Mouse (Mus musculus) midbrain, embryonic 14.5 days (tissue): ENCODE data around the gene Gan. TPM values are rescaled to one million over a fixed set of nuclear protein-coding genes. Genes with fewer than 3 reads are reported as not detected.

Experiments
- ATAC-seq: fragments of 200-750 bp; cut with Nextera tagmentation; 2 replicates; pipeline ENCODE4 v1.8.0; 2017; ENCODE audit warnings: moderate number of reproducible peaks, moderate library complexity; ENCODE audit not compliant: low FRiP score, low TSS enrichment
- DNase-seq: peaks from one replicate; pipeline ENCODE4 v3.0.0-alpha.2; 2015
- H3K27ac ChIP-seq: fragments of 300-500 bp; sonication (generic); replicated peaks from 2 replicates; pipeline ENCODE4 v1.5.1; 2014; ENCODE audit warnings: mild to moderate bottlenecking, low read depth, low read length, moderate library complexity
- H3K27me3 ChIP-seq: fragments of 300-500 bp; sonication (generic); 2 replicates; pipeline ENCODE4 v1.6.1; 2014; ENCODE audit warnings: low read length, control low read depth, mixed read lengths; ENCODE audit not compliant: control insufficient read depth, insufficient read depth
- H3K36me3 ChIP-seq: fragments of 300-500 bp; sonication (generic); 2 replicates; pipeline ENCODE4 v1.6.1; 2014; ENCODE audit warnings: low read length, control low read depth; ENCODE audit not compliant: control insufficient read depth, insufficient read depth
- H3K4me1 ChIP-seq: fragments of 300-500 bp; sonication (generic); 2 replicates; pipeline ENCODE4 v1.6.1; 2014; ENCODE audit warnings: mild to moderate bottlenecking, antibody characterized with exemption, low read length, control low read depth; ENCODE audit not compliant: control insufficient read depth, insufficient read depth
- H3K4me2 ChIP-seq: fragments of 300-500 bp; sonication (generic); 2 replicates; pipeline ENCODE4 v1.6.1; 2014; ENCODE audit warnings: mild to moderate bottlenecking, low read length, moderate library complexity
- H3K4me3 ChIP-seq: fragments of 300-500 bp; sonication (generic); replicated peaks from 2 replicates; pipeline ENCODE4 v1.5.1; 2014; ENCODE audit warnings: low read depth, low read length
- H3K9ac ChIP-seq: fragments of 300-500 bp; sonication (generic); replicated peaks from 2 replicates; pipeline ENCODE4 v1.6.1; 2014; ENCODE audit warnings: mild to moderate bottlenecking, low read length, moderate library complexity
- H3K9me3 ChIP-seq: fragments of 300-500 bp; sonication (generic); 2 replicates; pipeline ENCODE4 v1.6.1; 2016; ENCODE audit warnings: low read length, control low read depth, mixed read lengths; ENCODE audit not compliant: control insufficient read depth
- WGBS: fragments of 180-500 bp; shearing (Covaris S2); extraction: QIAGEN DNeasy Blood & Tissue Kit; methylation state at CpG from one replicate; pipeline ENCODE4 v1.1.7; 2014; 5-methylcytosine and 5-hydroxymethylcytosine counted together
- polyA plus RNA-seq: library from polyadenylated mRNA; unstranded; fragments of >200 nt; fragmentation: Nextera tagmentation; extraction: Ambion mirVana; gene quantifications from 2 replicates; pipeline ENCODE4 v1.2.1, GENCODE M21; 2014

Gan gene
- polyA plus RNA-seq, 1 experiment from 2014 or later = 4.9 TPM

DNA sequence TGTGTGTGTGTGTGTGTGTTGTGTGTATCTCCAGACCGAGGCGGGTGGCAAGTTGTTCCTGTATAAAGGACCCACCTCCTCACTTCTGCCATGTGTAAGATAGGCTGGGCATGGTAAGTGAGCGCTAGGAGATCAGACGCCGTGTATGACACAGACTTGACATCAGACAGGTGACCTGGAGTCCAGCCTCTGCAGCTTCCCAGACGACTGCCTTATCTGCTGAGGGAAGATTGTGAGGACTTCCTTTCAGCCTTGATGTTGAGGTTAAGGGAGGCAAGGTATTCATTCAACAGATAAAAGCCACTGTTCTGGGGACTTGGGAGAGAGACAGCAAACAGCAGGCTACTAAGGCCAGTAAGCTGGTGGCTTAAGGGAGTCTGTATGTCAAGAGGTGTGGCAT lies 105.5 kb downstream of the Gan start:
- H3K36me3 ChIP-seq = no peaks in the 10 kb centered on the region
- ATAC-seq (no peak), DNase-seq (no peak)
- H3K4me2 ChIP-seq = no peak overlapping the region
- peaks cover 37% of the 10 kb centered on the region for H3K4me1 ChIP-seq
- H3K27ac ChIP-seq = no peak overlapping the region
- no peaks in the 10 kb centered on the region for H3K9me3 ChIP-seq
- 69% methylated on average over 6 of the region's 6 CpGs for WGBS
- H3K9ac ChIP-seq = no peak overlapping the region
- no peaks in the 10 kb centered on the region for H3K27me3 ChIP-seq
- no peak overlapping the region for H3K4me3 ChIP-seq

DNA sequence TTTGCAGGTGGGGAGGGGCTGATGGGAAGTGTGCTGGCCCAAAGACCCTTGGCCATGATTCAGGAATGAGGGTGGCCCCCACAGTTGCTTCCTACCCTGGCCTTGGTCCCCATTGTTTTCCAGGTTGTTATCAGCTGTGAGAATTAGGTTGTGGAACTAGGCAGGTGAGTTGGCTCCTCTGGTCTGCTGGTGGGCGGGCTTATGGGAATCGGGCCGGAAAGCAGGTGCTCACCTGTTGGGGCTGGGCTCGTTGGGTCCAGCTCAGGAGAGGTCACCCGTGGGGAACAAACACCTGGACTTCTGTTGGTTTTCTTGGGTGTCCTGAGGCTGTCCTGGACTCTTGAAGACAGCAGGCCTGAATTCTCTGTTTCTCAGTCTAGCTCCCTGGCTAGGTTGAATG lies 107.1 kb downstream of the Gan start:
- no peaks in the 10 kb centered on the region for H3K27me3 ChIP-seq
- H3K4me1 ChIP-seq = peaks cover 25% of the 10 kb centered on the region
- ATAC-seq = no peak

More for the DNA sequence above, 107.1 kb downstream of the Gan start:
- Histone ChIP-seq H3K9me3 (no peaks in the 10 kb centered on the region), H3K4me3 (no peak overlapping the region), H3K4me2 (no peak overlapping the region), H3K36me3 (no peaks in the 10 kb centered on the region), H3K27ac (no peak overlapping the region), H3K9ac (no peak overlapping the region)
- WGBS = 95% methylated on average over 5 of the region's 5 CpGs
- no peak for DNase-seq

Other genes starting within 250 kb of the Gan start
- 26.2 and 30.5 TPM in 2 replicates for gene Cmc2, start 236.7 kb upstream of the Gan start, polyA plus RNA-seq
- gene Cenpn, start 236.4 kb upstream of the Gan start, polyA plus RNA-seq = 7.0 and 11.8 TPM in 2 replicates
- 21.2 and 26.3 TPM in 2 replicates for gene Atmin, start 214.7 kb upstream of the Gan start, polyA plus RNA-seq
- 5.6 and 6.3 TPM in 2 replicates for gene 1700030J22Rik, start 179.2 kb upstream of the Gan start, polyA plus RNA-seq
- gene Gcsh, start 164.6 kb upstream of the Gan start, polyA plus RNA-seq = 82.2 and 87.5 TPM in 2 replicates
- 0.12 TPM in 1 of 2 replicates, not detected in the other for gene Pkd1l2, start 75.7 kb upstream of the Gan start, polyA plus RNA-seq
- 0.18 TPM in 1 of 2 replicates, not detected in the other for gene Bco1, start 62.3 kb upstream of the Gan start, polyA plus RNA-seq
- gene Cmip, start 98.9 kb downstream of the Gan start, polyA plus RNA-seq = 106 and 128 TPM in 2 replicates